Mouse (Mus musculus) adrenal gland, postnatal 14 days (tissue): ENCODE measurements at regions not wholly inside any gene's neighbourhood (a gene's known extent, or its start where the extent isn't known, plus 50 kb on each side); places are given as distances from the start of the nearest gene placed in this dataset.

Experiments
- DNase-seq: peaks from one replicate; pipeline ENCODE4 v3.0.0; 2021; ENCODE audit warnings: mixed read lengths

DNA sequence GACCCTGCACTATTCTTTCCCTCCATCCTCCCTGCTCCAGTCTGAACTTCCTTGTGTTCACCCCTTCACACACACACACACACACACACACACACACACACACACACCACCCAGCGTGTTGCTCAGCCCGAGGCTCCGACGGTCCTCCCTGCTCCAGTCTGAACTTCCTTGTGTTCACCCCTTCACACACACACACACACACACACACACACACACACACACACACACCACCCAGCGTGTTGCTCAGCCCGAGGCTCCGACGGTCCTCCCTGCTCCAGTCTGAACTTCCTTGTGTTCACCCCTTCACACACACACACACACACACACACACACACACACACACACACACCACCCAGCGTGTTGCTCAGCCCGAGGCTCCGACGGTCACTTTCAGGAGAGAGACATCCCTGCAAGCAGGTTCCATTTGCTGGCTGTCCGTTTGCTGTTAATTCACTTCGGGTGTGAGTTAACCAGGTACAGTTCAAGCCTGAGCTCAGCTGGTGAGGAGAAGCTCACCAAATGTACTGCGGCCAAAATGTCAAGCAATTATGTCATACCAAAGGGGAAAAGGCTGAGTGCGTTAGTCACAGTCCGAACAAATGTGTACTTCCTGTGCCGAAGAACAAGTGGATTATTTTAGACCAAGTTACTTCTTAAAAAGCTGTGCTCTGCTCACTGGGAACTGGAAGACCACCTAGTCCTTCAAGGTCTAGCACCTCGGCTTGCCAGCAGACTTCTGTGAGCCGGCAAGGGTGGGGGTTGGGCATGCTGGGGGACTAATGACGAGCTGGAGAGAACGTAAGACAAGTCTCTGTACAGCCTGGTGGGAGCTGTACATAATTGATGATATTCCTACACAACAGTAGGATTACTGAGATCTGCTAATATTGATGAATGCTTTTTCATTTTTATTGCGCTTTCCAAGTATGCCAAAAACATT, 52.0 kb upstream of the Wwc2 start:
- DNase-seq = peak; percentile 15

DNA sequence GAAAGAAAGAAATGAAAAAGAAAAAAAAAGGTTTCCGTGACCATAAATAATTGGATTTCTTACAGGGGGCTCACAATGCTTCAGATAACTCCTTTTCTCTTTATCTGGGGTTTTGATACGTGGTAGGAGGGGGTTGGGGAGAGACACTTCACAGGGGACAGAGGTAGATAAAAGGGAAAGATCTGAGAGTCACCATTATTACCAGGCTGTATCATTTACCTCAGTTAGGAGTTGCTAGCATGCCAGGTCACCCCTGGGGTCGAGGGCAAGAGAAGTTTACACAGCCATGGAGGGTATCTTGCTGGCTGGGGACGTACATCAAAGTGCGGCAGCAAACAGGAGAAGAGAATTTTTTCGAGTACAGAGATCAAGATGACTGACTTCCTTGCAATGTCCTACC, 51.5 kb upstream of the Dctd start:
- DNase-seq = no peak
